In genomic region chr13:78194135-78194849, GRCm38 (mm10) we compare ENCODE assay signal across 8 mouse cellular contexts. TPM values are rescaled to one million over a fixed set of nuclear protein-coding genes. Genes with fewer than 3 reads are reported as not detected.
DNase-seq lines count a peak whose midpoint lies in the region; ATAC-seq lines count a peak whose summit lies in the region.

No protein-coding gene starts in this region.

- H3K36me3 ChIP-seq in kidney, embryonic 15.5 days: peaks cover 18% of the 10 kb centered on the region
- H3K36me3 ChIP-seq in forebrain, embryonic 15.5 days: no peaks in the 10 kb centered on the region
- peaks cover 11% of the 10 kb centered on the region for H3K36me3 ChIP-seq in midbrain, embryonic 11.5 days (ENCODE audit: control insufficient read depth, insufficient read depth, low read length)

- peak overlapping the region; percentile 86 for H3K4me3 ChIP-seq in kidney, embryonic 15.5 days (replicated peaks)
- peak overlapping the region; percentile 21; the same call in 1 of the 2 replicates for H3K4me3 ChIP-seq in brown adipose tissue, adult 24 weeks (ENCODE audit: insufficient read depth, low read depth, low read length)
- peak overlapping the region; percentile 89 for H3K4me3 ChIP-seq in forebrain, embryonic 15.5 days
- peak overlapping the region; percentile 96 for H3K4me3 ChIP-seq in midbrain, embryonic 11.5 days (ENCODE audit: low read depth, low read length)

- WGBS in kidney, embryonic 15.5 days: 16% methylated on average over 17 of the region's 26 CpGs
- WGBS in forebrain, embryonic 15.5 days: 13% methylated on average over 26 of the region's 26 CpGs
- WGBS in midbrain, embryonic 11.5 days: 9% methylated on average over 23 of the region's 26 CpGs

- peak overlapping the region; percentile 51 for H3K9ac ChIP-seq in kidney, embryonic 15.5 days
- H3K9ac ChIP-seq in forebrain, embryonic 15.5 days (replicated peaks): peak overlapping the region; percentile 99
- peak overlapping the region; percentile 98 for H3K9ac ChIP-seq in midbrain, embryonic 11.5 days (ENCODE audit: low read length)

- no peak for ATAC-seq in kidney, embryonic 15.5 days (replicated peaks; ENCODE audit: low FRiP score)
- no peak for ATAC-seq in forebrain, embryonic 15.5 days (replicated peaks)
- no peak for ATAC-seq in midbrain, embryonic 11.5 days (ENCODE audit: low FRiP score)

- no peak for DNase-seq in kidney, postnatal 10 days
- peak; percentile 94 for DNase-seq in midbrain, embryonic 11.5 days (ENCODE audit: low spot score, missing footprints)
- DNase-seq in ovary, postnatal 36 days (ENCODE audit: low spot score): no peak
- no peak for DNase-seq in ovary, adult 18-20 months (ENCODE audit: low spot score)
- no peak for DNase-seq in left cerebral cortex, adult 18-20 months (ENCODE audit: low spot score in 2 of 2)

- H3K9me3 ChIP-seq in kidney, embryonic 15.5 days (replicated peaks): no peaks in the 10 kb centered on the region
- H3K9me3 ChIP-seq in forebrain, embryonic 15.5 days: no peaks in the 10 kb centered on the region
- no peaks in the 10 kb centered on the region for H3K9me3 ChIP-seq in midbrain, embryonic 11.5 days (ENCODE audit: control insufficient read depth, low read length)

- peak overlapping the region; percentile 63; the same call in 1 of the 2 replicates for H3K27ac ChIP-seq in kidney, embryonic 15.5 days
- H3K27ac ChIP-seq in brown adipose tissue, adult 24 weeks (replicated peaks; ENCODE audit: low read depth, low read length): no peak overlapping the region
- H3K27ac ChIP-seq in forebrain, embryonic 15.5 days (replicated peaks): peak overlapping the region; percentile 87
- H3K27ac ChIP-seq in midbrain, embryonic 11.5 days (ENCODE audit: low read depth, low read length): peak overlapping the region; percentile 100

- H3K4me1 ChIP-seq in kidney, embryonic 15.5 days: peaks cover 32% of the 10 kb centered on the region
- no peaks in the 10 kb centered on the region for H3K4me1 ChIP-seq in brown adipose tissue, adult 24 weeks (ENCODE audit: control insufficient read depth, insufficient read depth, insufficient read length, low read length)
- H3K4me1 ChIP-seq in forebrain, embryonic 15.5 days: peaks cover 34% of the 10 kb centered on the region
- H3K4me1 ChIP-seq in midbrain, embryonic 11.5 days (ENCODE audit: control insufficient read depth, insufficient read depth, low read length): peaks cover 22% of the 10 kb centered on the region; the same call in 1 of the 2 replicates

- peak overlapping the region; percentile 85 for H3K4me2 ChIP-seq in kidney, embryonic 15.5 days
- H3K4me2 ChIP-seq in forebrain, embryonic 15.5 days (replicated peaks): peak overlapping the region; percentile 60
- peak overlapping the region; percentile 75 for H3K4me2 ChIP-seq in midbrain, embryonic 11.5 days

- peaks cover 22% of the 10 kb centered on the region for H3K27me3 ChIP-seq in kidney, embryonic 15.5 days
- 0 out of 2 replicates have a peak, but pooled peaks cover 3% of the 10 kb centered on the region for H3K27me3 ChIP-seq in forebrain, embryonic 15.5 days
- H3K27me3 ChIP-seq in midbrain, embryonic 11.5 days (ENCODE audit: control insufficient read depth, insufficient read depth, low read length): peaks cover 8% of the 10 kb centered on the region

RNA-seq across cellular contexts. Expression of gene Nr2f1, which starts 5.3 kb away (rescaled TPM):
- 15.1 and 18.1 TPM in 2 replicates for polyA plus RNA-seq in kidney, embryonic 15.5 days (2015; fragmentation: Nextera tagmentation; extraction: Ambion mirVana)
- 1.1 and 1.2 TPM in 2 replicates for polyA plus RNA-seq in brown adipose tissue, adult 24 weeks (2012; ENCODE audit: insufficient read depth, insufficient read length, missing spikeins)
- 77.7 and 88.5 TPM in 2 replicates for polyA plus RNA-seq in forebrain, embryonic 15.5 days (2015; fragmentation: Nextera tagmentation; extraction: Ambion mirVana)
- 69.9 and 82.3 TPM in 2 replicates for polyA plus RNA-seq in midbrain, embryonic 11.5 days (2014; fragmentation: Nextera tagmentation; extraction: Ambion mirVana)
- 100 to 1,000 TPM; 113 to 124 TPM for total RNA-seq in left cerebral cortex, adult 18-20 months (2021)

Comparison
In these comparisons a context has a peak if more than half of its experiments do, and no peak if none do; other contexts are left out.
1. H3K4me3 ChIP-seq: peak in every context shown above with its lines; median percentile 96 in midbrain, embryonic 11.5 days; 89 in forebrain, embryonic 15.5 days; 86 in kidney, embryonic 15.5 days; 21 in brown adipose tissue, adult 24 weeks.